8 mouse cellular contexts compared by ENCODE assay signal in the genomic region with DNA sequence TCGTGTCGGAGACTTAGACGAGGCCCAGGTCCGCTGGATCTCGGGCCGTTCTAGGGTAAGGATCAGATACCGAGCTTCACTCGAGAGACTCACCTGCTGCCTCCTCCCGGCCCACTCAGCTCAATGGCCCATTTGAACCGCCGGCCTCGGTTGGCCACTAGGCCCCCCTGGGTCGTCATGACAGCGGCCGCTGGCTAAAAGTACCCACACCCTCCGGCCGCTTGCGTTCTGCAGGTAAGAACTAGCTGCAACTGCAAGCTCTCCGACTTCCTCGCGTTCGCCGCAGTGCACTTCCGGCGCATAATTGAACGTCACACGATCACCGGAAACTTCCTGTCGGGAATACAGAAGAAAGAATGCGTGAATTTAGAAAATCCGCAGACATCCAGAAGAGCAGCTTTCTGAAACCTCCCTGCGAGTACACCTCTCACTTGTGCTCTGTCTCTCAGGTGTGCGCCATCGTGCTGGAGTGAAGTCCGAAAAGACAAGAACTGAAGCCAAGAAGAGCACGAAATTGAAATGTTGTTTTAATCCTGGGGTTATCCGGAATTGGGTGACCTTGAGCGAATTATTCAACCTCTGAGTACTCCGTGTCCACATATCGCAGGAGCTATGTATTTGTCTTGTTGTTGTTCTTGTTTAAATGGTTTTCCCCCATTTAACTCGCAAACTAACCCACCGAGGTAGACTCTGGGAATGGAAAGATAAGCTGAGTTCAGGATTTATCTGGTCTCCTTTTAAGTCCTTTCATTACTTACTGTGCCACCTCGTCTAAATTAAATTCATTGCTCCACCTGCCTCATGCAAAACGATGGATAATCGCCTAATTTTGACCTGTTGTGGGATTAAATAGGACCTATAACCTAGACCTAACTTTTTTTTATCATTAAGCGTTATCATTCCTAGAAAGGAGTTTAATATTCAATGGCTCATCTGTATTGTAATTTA. TPM values are rescaled to one million over a fixed set of nuclear protein-coding genes. Genes with fewer than 3 reads are reported as not detected.
DNase-seq lines count a peak whose midpoint lies in the region; ATAC-seq and TF ChIP-seq lines count a peak whose summit lies in the region.

A gene (minus strand): TSS at position 302 of the 948 bp plus-strand sequence.

- ATAC-seq in forebrain, embryonic 16.5 days: peak; percentile 91
- peak; percentile 89 for ATAC-seq in lung, embryonic 14.5 days (ENCODE audit: insufficient read depth)

- no peaks in the 10 kb centered on the region for H3K27me3 ChIP-seq in forebrain, embryonic 16.5 days (replicated peaks; ENCODE audit: control insufficient read depth, insufficient read depth, low read length)
- no peaks in the 10 kb centered on the region for H3K27me3 ChIP-seq in lung, embryonic 14.5 days (ENCODE audit: insufficient read depth, low read length)
- no peaks in the 10 kb centered on the region for H3K27me3 ChIP-seq in thymus, adult 2 months (ENCODE audit: control insufficient read depth, insufficient read depth, low read length)

- no peaks in the 10 kb centered on the region for H3K9me3 ChIP-seq in ES-E14 (ENCODE audit: control insufficient read depth, insufficient read depth, low read depth, low read length)
- no peaks in the 10 kb centered on the region for H3K9me3 ChIP-seq in forebrain, embryonic 16.5 days (ENCODE audit: control insufficient read depth, low read length)
- no peaks in the 10 kb centered on the region for H3K9me3 ChIP-seq in lung, embryonic 14.5 days (ENCODE audit: low read depth, low read length)

- in situ Hi-C loops in ES-E14 (cut with MboI; ENCODE audit: low sequenced_read_pairs in 2 of 2, unreplicated experiment in 2 of 2): no loop called here

- TF ChIP-seq POLR2A in olfactory bulb, adult 2 months (IDR thresholded peaks at IDR 0.05; ENCODE audit: insufficient read depth, low read depth, low read length): peak; percentile 80
- TF ChIP-seq POLR2A in thymus, adult 2 months (IDR thresholded peaks at IDR 0.05; ENCODE audit: control insufficient read depth, extremely low read depth, insufficient read depth, low read length, poor library complexity): peak; percentile 39; the same call in 1 of the 2 replicates

- DNase-seq in ES-E14 (ENCODE audit: low read depth, low spot score): peak; percentile 90
- peak; percentile 89 for DNase-seq in cerebellum, adult 11-12 months
- peak; percentile 92 to 93 for DNase-seq in heart, postnatal 36 days
- peak; percentile 90 to 93 for DNase-seq in layer of hippocampus, adult 2 months (ENCODE audit: low spot score in 2 of 2)
- DNase-seq in lung, embryonic 14.5 days: peak; percentile 98
- peak; percentile 90 for DNase-seq in thymus, adult 2 months

- peak within 1 kb of the TSS; percentile 79 to 92 for H3K4me3 ChIP-seq in ES-E14 (ENCODE audit: insufficient read depth in 1 of 2, low read depth in 1 of 2, low read length in 2 of 2, poor library complexity in 1 of 2, severe bottlenecking in 1 of 2)
- peak within 1 kb of the TSS; percentile 57 for H3K4me3 ChIP-seq in forebrain, embryonic 16.5 days (replicated peaks; ENCODE audit: low read length)
- H3K4me3 ChIP-seq in layer of hippocampus, adult 2 months: peak within 1 kb of the TSS; percentile 85
- H3K4me3 ChIP-seq in lung, embryonic 14.5 days (ENCODE audit: low read depth, low read length): peak within 1 kb of the TSS; percentile 59
- peak within 1 kb of the TSS; percentile 97 for H3K4me3 ChIP-seq in olfactory bulb, adult 2 months (ENCODE audit: insufficient read depth, low read depth, low read length)
- peak within 1 kb of the TSS; percentile 94 for H3K4me3 ChIP-seq in thymus, adult 2 months (ENCODE audit: control insufficient read depth, insufficient read depth, low read length)

- H3K27ac ChIP-seq in ES-E14 (ENCODE audit: insufficient read depth, low read depth, low read length, poor library complexity, severe bottlenecking): peak within 1 kb of the TSS; percentile 79
- H3K27ac ChIP-seq in forebrain, embryonic 16.5 days (ENCODE audit: low read length): peak within 1 kb of the TSS; percentile 91
- peak within 1 kb of the TSS; percentile 96 for H3K27ac ChIP-seq in layer of hippocampus, adult 2 months
- H3K27ac ChIP-seq in lung, embryonic 14.5 days (ENCODE audit: low read depth): peak within 1 kb of the TSS; percentile 72
- peak within 1 kb of the TSS; percentile 97 for H3K27ac ChIP-seq in olfactory bulb, adult 2 months (ENCODE audit: insufficient read depth, low read depth, low read length)
- H3K27ac ChIP-seq in thymus, adult 2 months (ENCODE audit: control insufficient read depth, insufficient read depth, low read length): peak within 1 kb of the TSS; percentile 73; the same call in 1 of the 2 replicates

- peak within 1 kb of the TSS; percentile 88 for H3K4me2 ChIP-seq in forebrain, embryonic 16.5 days (ENCODE audit: low read length)
- peak within 1 kb of the TSS; percentile 79 for H3K4me2 ChIP-seq in lung, embryonic 14.5 days

- WGBS in forebrain, embryonic 16.5 days: 1% methylated on average over 46 of the region's 46 CpGs
- 1% methylated on average over 46 of the region's 46 CpGs for WGBS in lung, embryonic 14.5 days
- WGBS in olfactory bulb, adult 2 months: 1% methylated on average over 46 of the region's 46 CpGs
- 2% methylated on average over 46 of the region's 46 CpGs for WGBS in thymus, adult 2 months

- TF ChIP-seq CTCF in layer of hippocampus, adult 2 months (conservative IDR thresholded peaks at IDR 0.05): peak; percentile 23
- no peak for TF ChIP-seq CTCF in lung, embryonic 14.5 days (IDR thresholded peaks at IDR 0.05; ENCODE audit: low read depth)
- TF ChIP-seq CTCF in olfactory bulb, adult 2 months (IDR thresholded peaks at IDR 0.05; ENCODE audit: insufficient read depth, low read depth, low read length): no peak
- TF ChIP-seq CTCF in thymus, adult 2 months (IDR thresholded peaks at IDR 0.05; ENCODE audit: borderline replicate concordance, control insufficient read depth, extremely low read depth, insufficient read depth, low read length, poor library complexity): no peak

- H3K4me1 ChIP-seq in ES-E14 (ENCODE audit: control insufficient read depth in 2 of 2, insufficient read depth in 2 of 2, low read length in 2 of 2, poor library complexity in 1 of 2): peaks cover 0 to 7% of the 10 kb centered on the region in 2 experiments; a peak in 2 of 4 replicates
- H3K4me1 ChIP-seq in forebrain, embryonic 16.5 days (replicated peaks; ENCODE audit: control insufficient read depth, insufficient read depth, low read length): peaks cover 15% of the 10 kb centered on the region
- H3K4me1 ChIP-seq in lung, embryonic 14.5 days (ENCODE audit: insufficient read depth): no peaks in the 10 kb centered on the region
- H3K4me1 ChIP-seq in olfactory bulb, adult 2 months (ENCODE audit: control insufficient read depth, insufficient read depth, low read length): no peaks in the 10 kb centered on the region
- peaks cover 3% of the 10 kb centered on the region; the same call in 1 of the 2 replicates for H3K4me1 ChIP-seq in thymus, adult 2 months (replicated peaks; ENCODE audit: control insufficient read depth, insufficient read depth, low read length)

- peak within 1 kb of the TSS; percentile 84 for H3K9ac ChIP-seq in ES-E14 (ENCODE audit: insufficient read depth, low read depth, low read length, poor library complexity, severe bottlenecking)
- H3K9ac ChIP-seq in forebrain, embryonic 16.5 days (replicated peaks; ENCODE audit: low read depth, low read length): peak within 1 kb of the TSS; percentile 76
- H3K9ac ChIP-seq in lung, embryonic 14.5 days: peak within 1 kb of the TSS; percentile 69

- intact Hi-C loops in heart, postnatal 36 days (cut with DNase I): loop anchor here (2.0 to 5.0 kb wide), 2 partner anchors 87 to 106 kb away; a partner anchor contains a TSS

- H3K36me3 ChIP-seq in ES-E14 (ENCODE audit: control insufficient read depth, insufficient read depth, low read length, poor library complexity, severe bottlenecking): peaks cover 9% of the 10 kb centered on the region
- H3K36me3 ChIP-seq in forebrain, embryonic 16.5 days (ENCODE audit: control insufficient read depth, insufficient read depth): no peaks in the 10 kb centered on the region
- peaks cover 11% of the 10 kb centered on the region for H3K36me3 ChIP-seq in lung, embryonic 14.5 days (ENCODE audit: insufficient read depth)
- H3K36me3 ChIP-seq in thymus, adult 2 months (ENCODE audit: control insufficient read depth, insufficient read depth, low read length): peaks cover 13% of the 10 kb centered on the region

TF ChIP-seq in ES-E14, 5 proteins besides CTCF, POLR2A, EP300 and RAD21:
- TF ChIP-seq CHD2 (IDR thresholded peaks at IDR 0.05; ENCODE audit: low read depth, low read length) (peak; percentile 42; the same call in 1 of the 2 replicates), ZC3H11A (IDR thresholded peaks at IDR 0.05; ENCODE audit: borderline replicate concordance, low read depth, low read length) (no peak), HCFC1 (IDR thresholded peaks at IDR 0.05; ENCODE audit: borderline replicate concordance, insufficient read depth, low read length) (peak; percentile 82), ZNF384 (IDR thresholded peaks at IDR 0.05; ENCODE audit: low read depth, low read length) (no peak), MAFK (IDR thresholded peaks at IDR 0.05; ENCODE audit: insufficient read depth, low read depth, low read length) (no peak)
TF ChIP-seq in ES-E14: peak in this region for 2.

RNA-seq across cellular contexts. Expression of the gene that starts here (rescaled TPM):
- total RNA-seq in ES-E14 (2012; rRNA removed): 138 and 153 TPM in 2 replicates
- polyA plus RNA-seq in forebrain, embryonic 16.5 days (2015; fragmentation: Nextera tagmentation; extraction: Ambion mirVana): 150 and 174 TPM in 2 replicates
- 10 to 100 TPM; 61.7 to 64.6 TPM for total RNA-seq in heart, postnatal 36 days (2021)
- total RNA-seq in layer of hippocampus, adult 2 months (2021): 100 to 1,000 TPM; 130 to 136 TPM
- polyA plus RNA-seq in lung, embryonic 14.5 days (2014; fragmentation: Nextera tagmentation; extraction: Ambion mirVana): 91.3 and 93.3 TPM in 2 replicates
- polyA plus RNA-seq in olfactory bulb, adult 2 months (2012; ENCODE audit: insufficient read depth, insufficient read length, low replicate concordance, missing spikeins): not detected in 2 replicates
- 82.1 and 96.1 TPM in 2 replicates for polyA plus RNA-seq in thymus, adult 2 months (2012; rRNA removed)

Comparison
In these comparisons a context has a peak if more than half of its experiments do, and no peak if none do; other contexts are left out.
1. Peak in every context shown above with its lines: DNase-seq, ATAC-seq, H3K4me3 ChIP-seq and H3K27ac ChIP-seq.